Mouse (Mus musculus): ENCODE measurements around the gene Prn. TPM values are rescaled to one million over a fixed set of nuclear protein-coding genes. Genes with fewer than 3 reads are reported as not detected.
A peak's percentile ranks its signal among the peaks of the same experiment; 100 is the strongest.

Prn gene
- total RNA-seq, 2 experiments from 2014 or later: 0.13 TPM; not detected in 1

DNA sequence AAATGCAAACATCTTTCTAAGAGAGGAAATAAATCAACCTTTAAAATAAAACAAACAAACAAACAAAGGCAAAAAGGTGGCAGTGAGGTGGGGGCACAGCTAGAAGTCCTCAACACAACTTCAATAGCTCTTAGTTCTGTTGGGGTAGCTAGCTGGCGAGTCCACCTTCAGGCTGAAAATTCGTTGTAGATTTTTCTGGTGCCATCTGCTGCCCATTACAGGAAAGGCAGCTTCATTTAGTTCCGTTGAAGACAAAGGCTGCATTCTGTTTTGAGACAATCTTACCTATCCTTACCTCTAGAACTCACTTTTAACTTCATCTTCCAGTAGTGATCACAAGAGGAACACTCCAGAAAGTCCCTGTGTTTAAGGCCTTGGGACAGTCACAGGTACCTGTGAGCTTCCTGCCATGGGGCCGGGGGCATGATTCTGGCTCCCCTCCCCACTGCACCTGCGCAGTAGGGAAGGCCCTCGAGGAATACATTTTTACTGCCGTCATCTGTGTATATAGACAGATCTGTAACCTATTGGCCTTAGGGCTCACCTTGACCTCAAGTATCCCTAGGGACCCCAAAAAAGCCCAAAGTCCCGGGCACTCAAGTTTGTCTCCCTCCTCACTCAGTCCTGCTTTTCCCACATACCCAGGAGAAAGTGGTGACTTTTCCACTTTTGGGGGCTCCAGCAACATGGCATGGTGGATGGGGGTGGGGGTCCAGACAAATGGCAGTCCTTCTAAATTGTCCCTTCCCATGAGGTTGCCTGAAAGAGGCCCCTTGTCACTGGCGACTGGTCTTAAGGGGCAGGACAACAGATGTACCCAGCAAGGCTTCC is 40.2 kb downstream of the Prn start:
- DNase-seq: peak; percentile 40 to 67

DNA sequence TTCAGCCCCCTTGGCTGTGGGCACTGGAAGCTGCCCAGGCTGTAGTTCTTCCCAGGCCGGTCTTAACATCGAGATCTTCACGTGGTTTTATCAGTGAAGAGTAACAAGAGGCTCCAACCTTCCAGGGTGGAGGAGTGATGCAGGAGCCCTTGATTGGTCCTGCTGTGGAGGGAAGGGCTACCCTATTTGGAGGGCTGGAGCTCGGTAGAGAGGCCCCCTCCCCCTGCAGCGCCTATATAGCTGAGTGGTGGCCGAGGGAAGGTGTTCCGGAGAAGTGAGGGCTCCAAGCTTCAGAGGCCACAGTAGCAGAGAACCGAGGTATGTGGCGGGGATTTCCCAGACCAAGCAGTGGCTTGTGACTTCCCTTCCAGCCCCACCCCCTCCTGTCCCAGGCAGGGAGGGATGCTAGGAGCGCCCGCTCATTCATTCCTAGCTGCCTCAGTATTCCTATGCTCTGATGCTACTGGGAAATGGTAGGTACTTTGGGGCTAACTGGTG is 40.9 kb downstream of the Prn start, which contains the start of gene Prnd:
Gene Prnd (plus strand): TSS at position 264 of the 498 bp plus-strand sequence.
- peak in 1 of 2 experiments; percentile 36 for DNase-seq

DNA sequence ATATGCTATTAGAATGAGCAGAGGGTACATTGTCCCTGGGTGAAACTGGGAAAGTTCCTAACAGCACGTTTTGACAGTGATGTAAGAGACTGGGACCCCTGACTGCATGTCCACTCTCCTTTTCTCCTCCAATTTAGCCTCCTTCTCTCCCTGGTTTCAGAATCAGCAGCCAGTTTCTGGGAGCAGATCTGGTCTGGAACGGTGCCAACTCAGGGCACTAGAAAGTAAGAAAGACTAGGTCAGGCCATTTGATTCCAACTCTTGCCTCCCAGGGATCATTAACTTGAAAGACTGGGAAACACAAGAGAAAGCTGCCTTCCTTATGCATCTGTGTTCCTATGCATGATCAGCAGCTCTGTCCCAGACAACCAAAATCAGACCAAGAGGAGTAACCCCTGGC is 42.7 kb downstream of the Prn start:
- DNase-seq: peak in 1 of 2 experiments; percentile 44

DNA sequence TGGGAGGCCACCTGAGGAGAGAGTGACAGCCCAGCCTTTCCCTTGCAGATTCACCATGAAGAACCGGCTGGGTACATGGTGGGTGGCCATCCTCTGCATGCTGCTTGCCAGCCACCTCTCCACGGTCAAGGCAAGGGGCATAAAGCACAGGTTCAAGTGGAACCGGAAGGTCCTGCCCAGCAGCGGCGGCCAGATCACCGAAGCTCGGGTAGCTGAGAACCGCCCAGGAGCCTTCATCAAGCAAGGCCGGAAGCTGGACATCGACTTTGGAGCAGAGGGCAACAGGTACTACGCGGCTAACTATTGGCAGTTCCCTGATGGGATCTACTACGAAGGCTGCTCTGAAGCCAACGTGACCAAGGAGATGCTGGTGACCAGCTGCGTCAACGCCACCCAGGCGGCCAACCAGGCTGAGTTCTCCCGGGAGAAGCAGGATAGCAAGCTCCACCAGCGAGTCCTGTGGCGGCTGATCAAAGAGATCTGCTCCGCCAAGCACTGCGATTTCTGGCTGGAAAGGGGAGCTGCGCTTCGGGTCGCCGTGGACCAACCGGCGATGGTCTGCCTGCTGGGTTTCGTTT is 43.3 kb downstream of the Prn start:
- DNase-seq: peak; percentile 47 to 56

DNA sequence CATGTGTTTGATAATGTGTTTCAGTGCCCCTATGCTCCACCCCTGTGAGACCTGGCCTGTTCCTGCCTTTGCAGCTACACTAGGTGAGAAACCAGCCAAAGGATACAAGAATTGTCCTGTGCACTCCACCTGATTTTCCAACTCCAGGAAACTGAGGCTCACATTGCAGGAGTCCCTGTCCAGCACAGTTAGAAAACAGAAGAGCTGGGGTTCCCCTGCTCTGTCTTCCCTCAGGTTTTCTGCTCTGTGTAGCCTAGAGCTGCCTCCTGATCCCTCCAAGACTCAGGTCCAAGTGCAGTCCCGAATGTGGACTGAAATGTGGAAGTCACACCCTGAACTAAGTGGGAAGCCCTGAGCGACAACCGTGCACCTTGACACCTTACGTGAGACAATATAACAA is 44.0 kb downstream of the Prn start:
- no peak for DNase-seq

DNA sequence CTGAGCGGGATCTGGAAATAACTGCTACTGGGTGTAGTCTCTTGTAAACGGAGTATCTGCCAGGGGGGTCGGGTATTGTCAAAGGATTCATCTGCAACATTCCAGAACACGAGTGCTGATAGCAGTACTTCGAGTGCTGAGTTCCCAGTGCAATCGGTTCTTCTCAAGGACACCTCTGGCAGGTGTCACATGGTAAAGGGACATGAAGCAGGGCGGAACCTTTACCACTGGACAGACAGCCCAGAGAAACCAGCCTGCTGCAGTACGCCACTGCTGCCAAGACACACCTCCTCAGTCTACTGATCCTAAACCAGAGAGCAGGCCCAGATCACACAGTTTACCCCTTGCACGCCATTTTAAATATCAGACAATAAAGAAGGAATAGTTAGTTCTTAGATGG is 45.1 kb downstream of the Prn start:
- peak; percentile 66 to 69 for DNase-seq

DNA sequence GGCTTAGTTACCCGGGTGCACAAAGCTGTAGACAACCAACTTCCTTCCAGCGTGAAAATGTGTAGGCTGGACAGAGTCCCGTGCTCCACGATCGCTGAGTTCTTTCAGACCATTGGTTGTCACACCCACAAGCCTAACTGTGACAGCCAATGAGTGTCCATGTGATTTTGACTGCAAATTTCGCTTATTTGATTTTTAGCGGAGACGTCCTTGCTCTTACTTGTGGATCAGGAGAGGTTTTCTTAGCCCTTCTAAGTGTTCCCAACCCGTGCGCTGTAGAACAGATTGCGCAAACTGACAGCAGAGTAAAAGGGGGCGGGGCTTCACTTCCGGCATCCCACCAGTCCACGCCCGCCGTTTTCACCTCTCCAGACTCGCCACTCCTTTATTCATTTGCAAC is 45.5 kb downstream of the Prn start:
- peak; percentile 48 to 73 for DNase-seq

DNA sequence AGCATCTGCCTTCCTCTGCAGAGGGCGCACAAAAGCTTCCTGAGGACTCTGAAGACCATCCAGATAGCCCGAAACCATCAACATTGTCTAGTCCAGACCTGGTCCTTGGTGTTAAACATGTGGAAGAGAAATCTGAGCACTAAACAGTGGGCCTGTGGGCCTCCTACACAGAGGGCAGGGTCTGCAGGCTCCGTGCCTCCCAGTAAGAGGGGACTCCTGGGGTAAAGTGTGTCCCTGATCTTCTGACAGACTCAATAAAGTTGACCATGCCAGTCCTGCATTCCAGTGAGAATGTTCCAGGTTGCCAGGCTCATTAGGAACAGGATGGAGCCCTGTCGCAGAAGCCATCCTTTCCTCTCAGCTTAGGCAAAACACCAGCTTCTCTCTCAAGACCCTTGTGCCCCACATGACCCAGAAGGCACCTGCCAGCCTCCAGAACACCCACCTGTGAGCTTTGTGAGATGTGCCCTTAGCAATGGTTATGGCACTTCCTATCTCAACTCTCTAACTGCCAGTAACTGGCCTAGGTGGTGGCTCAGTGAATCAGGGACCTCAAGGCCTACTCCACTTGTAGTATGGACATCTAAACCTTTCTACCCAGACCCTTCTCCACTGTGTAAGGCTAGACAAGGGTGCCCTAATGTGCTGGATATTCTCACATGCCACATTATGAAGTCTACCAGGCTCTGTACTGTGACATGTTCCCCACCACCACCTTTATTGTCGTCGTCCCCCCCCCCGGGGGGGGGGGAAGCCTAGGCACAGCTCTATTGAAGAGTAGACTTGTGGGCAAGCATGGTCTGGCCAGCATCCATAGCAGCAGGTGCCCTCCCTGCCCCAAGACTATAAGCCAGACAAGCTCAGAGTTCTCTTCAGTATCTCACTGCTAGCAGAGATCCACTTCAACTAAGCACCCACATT is 46.8 kb downstream of the Prn start:
- DNase-seq: no peak

DNA sequence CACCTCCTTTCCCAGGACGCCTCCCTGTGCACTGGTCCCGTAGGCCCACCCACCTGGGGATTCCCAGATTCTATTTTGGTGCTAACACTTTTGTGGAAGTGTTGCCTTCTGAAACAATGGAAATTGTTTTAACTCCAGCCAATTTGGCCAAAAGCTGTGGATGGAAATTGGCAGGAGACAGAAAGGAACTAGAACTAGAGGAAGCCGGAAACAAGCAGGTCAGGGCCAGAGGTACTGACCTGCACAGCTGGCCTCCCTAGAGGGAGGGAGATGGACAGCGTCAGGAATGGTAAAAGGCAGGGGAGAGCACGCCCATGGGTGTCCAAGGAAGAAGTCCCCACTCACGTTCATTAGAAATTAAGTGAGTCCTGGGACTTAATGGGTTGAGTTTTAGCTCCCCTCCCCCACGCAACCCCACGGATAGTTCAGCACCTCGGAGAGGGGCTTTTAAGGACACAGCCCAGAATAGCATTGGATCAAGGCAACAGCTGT is 48.0 kb downstream of the Prn start:
- peak; percentile 20 to 31 for DNase-seq

DNA sequence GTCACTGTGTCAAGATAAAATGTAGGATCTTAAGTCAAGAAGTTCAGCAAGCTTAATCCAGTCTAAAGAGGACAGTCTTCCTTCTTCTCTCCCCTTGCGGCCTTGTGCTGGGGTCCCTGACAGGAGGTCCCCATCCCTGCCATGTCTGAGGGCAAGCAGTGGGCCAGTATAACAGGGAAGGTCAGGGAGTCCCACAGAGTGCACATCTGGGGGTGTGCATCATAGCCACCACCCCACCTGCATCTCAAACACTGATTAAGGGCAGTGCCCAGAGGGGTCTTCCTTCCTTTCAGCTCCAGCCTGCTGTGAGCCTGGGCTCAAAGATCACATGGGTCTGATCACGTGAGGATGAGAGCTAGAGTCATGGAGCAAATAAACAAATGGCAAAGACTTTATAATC is 51.9 kb downstream of the Prn start:
- no peak for DNase-seq

DNA sequence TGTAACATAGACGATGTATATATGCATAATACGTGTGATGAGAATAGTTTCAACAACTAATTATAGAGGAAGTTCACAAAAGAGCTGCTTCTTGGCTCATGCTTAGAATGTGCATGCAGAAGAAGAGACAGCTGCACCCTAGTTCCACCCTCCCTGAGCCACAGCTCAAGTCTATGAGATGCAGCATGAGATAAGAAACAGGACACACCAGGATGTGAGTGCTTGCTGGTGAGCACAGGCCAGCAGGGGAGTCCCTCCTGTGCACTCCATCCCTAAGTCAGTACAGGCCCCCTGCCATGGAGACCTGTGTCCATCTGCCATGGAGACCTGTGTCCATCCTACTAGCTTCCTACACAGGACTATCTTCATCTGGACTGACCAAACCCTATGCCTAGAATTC is 60.8 kb downstream of the Prn start:
- no peak for DNase-seq

DNA sequence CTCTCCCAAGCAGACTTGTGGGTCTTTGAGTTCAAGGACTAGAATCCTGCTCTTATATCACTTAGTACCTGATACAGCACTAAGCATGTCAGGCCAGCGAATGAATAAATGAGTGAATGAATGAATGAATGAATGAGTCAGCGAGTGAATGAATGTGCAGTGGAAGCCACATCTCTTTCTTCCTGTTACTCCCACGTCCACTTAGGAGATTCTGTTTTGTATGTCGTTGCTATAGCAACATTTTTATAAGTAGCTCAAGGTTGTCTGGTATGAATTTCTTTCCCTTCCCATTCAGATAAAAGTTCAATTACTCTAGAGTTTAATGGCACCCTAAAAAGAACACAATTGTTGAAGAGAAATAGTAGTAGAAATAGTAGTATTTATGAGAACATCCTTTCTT is 61.3 kb downstream of the Prn start:
- no peak for DNase-seq

DNA sequence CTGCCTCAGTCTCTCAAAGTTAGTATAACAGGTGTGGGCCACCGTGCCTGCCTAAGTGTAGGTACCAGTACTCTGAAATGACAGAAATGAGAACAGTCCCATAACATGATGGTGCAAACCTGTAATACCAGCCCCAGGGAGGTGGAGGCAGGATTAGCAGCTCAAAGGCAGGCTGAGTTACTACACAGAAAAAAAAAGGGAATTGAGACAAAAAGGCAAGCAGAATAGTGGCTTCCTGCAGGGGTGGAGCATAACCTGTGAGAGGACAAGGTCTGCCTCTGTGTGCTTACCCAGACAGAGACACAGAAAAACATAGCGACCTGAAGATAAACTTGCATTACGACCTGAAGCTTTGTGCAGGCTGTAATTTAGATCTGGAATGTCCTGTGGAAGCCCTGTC is 66.9 kb downstream of the Prn start:
- DNase-seq: no peak

DNA sequence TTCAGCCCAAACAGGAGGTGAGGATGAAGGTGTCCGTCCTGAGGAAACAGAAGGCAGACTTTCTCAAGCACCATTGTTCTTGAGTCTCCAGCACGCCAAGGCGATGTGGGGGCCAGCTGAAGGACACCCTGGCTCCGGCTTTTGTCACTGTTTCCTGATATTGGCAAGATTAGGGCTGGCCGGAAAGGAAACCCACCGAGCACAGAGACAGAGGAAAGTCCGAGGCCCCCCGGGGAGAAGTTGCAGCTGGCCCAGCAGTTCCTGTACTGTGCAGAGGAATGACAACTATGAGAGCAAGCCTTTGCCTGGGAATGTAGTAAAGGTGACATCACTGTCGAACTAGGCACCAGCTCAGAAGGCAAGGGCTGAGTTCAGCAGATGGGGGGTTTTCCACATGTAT is 71.1 kb downstream of the Prn start:
- DNase-seq: peak; percentile 9 to 49

DNA sequence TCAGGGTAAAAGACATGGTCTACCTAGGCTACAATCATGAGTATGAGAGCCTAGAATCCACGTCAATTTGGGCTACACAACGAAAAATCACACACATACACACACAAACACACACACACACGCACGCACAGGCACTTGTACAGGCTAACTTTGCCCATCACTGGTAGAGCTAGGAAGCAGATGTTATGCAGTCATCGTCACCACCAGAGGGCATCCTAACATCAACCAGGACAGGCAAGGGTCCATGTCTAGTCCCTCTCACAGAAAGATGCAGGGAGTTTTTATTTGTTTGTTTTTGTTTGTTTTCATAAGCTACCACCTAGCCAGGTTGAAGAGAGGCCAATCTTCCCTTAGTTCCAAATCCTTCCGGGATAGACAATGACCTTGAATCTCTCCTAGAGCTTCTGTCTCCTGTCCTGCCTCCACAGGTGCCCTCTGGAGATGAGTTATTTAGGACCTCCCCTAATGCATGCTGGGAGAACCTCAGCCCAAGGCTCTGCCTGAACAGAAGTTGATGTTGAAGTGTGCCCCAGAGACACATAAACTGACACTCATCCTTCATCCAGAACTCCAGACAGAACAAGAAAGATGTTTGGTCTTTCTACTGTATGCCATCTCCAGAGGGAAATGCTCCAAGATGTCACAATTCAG is 72.9 kb downstream of the Prn start:
- DNase-seq: peak; percentile 61 to 71

DNA sequence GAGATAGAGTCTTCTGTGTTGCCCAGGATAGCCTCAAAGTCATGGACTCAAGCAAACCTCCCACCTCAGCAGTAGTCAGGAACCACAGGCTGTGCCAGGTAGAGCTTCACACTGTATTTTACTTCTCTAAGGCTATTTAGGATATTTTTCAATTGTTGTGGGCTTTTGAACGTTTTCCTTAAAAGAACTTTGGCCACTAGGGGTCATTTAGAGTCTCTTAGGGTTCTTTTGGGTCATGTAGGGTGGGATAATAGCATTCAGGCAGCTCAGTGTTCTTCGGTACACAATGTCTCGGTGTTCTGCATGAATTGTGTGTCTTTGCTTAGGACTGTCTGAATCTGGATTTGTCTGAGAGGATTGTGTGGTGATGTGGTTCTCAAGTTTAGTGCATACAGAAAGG is 78.2 kb downstream of the Prn start:
- no peak for DNase-seq

DNA sequence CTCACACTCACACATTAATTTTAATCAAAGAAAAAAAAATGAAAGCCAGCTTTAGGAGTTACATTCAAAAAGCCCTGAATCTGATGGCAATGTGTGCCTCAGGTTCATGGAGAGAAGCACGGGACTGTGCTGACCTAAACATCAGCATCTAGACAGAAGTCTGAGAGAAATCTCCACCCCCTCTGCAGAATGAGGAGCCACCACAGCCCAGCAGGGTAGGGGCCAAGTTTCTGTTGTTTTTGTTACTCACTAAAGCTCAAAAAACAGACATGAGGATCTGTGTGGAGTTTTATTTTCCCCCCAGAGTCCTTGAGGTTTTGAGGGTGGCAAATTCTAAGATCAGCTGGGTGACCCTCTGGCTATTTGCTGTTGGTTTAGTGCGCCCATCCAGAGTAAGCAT is 78.8 kb downstream of the Prn start:
- no peak for DNase-seq

DNA sequence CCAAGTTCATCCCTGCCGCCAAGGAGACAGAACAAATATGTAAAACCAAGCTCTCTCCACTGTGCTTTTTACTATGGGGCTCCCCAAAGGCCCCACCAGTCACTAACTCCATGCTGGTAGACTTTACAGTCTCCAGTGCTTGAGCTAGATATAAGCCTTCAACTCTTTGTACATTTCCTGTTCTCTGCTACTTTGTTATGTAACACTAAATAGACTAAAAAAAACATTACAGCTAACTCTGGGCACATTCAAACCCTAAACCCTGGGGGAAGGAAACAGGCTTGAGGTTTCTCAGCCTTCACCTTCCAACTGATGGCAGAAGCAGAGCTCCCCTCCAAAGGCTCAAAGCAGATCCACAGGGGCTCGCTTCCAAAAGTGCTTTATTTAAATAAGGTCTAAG is 82.7 kb downstream of the Prn start:
- DNase-seq: no peak

DNA sequence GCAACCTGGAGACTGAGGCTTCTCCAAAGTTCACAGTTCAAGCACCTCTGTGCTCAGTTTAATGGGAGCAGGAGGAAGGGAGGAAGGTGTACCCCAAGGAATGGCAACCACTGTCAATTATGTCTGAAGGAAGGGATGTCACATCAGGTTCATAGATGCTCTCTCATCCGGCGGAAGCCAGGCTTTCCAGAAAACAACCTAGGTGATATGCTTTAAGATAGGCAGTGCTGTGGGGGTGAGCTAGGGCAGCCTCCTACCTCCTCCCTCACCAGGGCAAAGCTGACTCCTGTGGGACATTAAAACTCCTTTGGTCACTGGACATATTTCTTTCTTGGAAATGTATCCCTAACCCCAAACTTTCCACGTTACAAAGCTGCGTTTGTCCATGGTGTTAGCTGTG is 83.4 kb downstream of the Prn start:
- DNase-seq: no peak

DNA sequence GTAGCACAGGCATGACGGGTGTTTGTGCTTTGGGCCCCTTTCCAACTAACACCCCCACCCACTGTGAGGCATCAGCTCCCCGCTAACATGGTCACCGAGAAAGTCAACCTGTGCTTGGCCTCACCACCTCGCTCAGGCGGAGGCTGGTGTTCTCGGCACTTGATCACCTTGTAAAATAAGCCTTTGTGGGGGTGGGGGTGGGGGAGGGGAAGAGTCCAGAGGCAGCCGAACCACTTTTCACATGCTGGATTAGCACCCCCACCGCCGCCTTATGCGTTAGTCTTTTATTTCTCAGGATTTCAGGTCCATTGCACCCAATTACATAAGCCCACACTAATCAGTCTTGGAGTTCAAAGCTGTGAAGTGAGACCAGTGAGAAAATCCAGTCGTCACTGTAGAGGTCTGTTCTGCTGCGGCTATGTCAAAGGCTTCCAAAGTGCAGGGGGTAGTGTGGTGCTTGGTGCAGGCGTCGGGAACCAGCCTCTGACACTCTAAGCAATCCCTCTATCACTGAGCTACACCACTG is 83.9 kb downstream of the Prn start:
- no peak for DNase-seq

DNA sequence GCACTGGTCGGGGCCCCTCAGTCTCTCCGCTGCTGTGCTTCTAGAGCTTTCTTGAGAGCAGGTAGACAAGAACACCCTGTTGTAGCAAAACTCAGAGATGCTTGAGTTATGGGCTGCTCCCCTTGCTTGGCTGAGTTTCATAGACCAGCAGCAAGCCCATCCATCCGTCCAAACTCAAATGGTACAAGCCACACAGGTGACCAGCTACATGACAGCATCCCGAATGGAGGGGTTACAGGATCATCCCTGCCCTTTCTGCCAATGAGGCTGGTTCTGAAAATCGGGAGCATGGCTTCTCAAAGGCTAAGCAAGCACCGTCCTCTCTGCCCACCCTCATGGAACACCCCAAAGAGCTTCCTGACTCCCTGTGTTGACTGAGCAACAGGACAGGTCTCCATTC is 85.2 kb downstream of the Prn start:
- no peak for DNase-seq

DNA sequence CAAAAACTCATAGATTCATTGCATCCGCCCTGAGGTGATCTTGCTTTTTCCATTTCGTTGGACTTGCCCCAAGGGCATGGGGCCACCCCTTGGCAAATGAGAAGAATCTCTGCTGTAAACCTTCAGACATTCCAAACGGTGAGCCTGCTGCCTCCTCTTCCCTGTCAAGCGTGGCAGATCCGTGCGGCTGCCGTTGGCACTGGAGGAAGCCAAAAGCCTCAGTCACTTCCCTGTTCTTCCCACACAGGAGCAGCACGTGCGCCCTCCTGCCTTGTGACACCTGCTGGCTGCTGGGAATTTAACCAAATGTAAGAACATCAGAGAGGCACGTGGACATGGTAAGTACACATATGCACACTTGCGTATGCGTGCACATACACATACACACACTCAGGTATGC is 86.0 kb downstream of the Prn start:
- DNase-seq: no peak
